Mouse (Mus musculus) limb, embryonic 14.5 days (tissue): ENCODE data around the gene Icam1. TPM values are rescaled to one million over a fixed set of nuclear protein-coding genes. Genes with fewer than 3 reads are reported as not detected.

ENCODE experiments used
- ATAC-seq: fragments of 200-750 bp; cut with Nextera tagmentation; 2 replicates; pipeline ENCODE4 v1.8.0; 2017; ENCODE audit warnings: low read depth, moderate number of reproducible peaks, moderate TSS enrichment; ENCODE audit not compliant: low FRiP score
- DNase-seq: peaks from one replicate; pipeline ENCODE4 v3.0.0-alpha.2; 2015; ENCODE audit warnings: low spot score
- H3K27ac ChIP-seq: fragments of 300-500 bp; sonication (generic); replicated peaks from 2 replicates; pipeline ENCODE4 v1.5.1; 2014; ENCODE audit warnings: low read depth, mild to moderate bottlenecking, low read length, moderate library complexity, mixed read lengths
- H3K27me3 ChIP-seq: fragments of 300-500 bp; sonication (generic); 2 replicates; pipeline ENCODE4 v1.6.1; 2014; ENCODE audit warnings: low read length, mixed read lengths; ENCODE audit not compliant: control insufficient read depth, insufficient read depth
- H3K36me3 ChIP-seq: fragments of 300-500 bp; sonication (generic); 2 replicates; pipeline ENCODE4 v1.6.1; 2014; ENCODE audit warnings: mild to moderate bottlenecking, low read length, moderate library complexity, mixed read lengths; ENCODE audit not compliant: control insufficient read depth, insufficient read depth
- H3K4me1 ChIP-seq: fragments of 300-500 bp; sonication (generic); 2 replicates; pipeline ENCODE4 v1.6.1; 2014; ENCODE audit warnings: antibody characterized with exemption, low read length, mixed read lengths; ENCODE audit not compliant: control insufficient read depth, insufficient read depth
- H3K4me2 ChIP-seq: fragments of 300-500 bp; sonication (generic); replicated peaks from 2 replicates; pipeline ENCODE4 v1.6.1; 2014; ENCODE audit warnings: low read depth, mild to moderate bottlenecking, low read length, moderate library complexity; ENCODE audit not compliant: severe bottlenecking
- H3K4me3 ChIP-seq: fragments of 300-500 bp; sonication (generic); replicated peaks from 2 replicates; pipeline ENCODE4 v1.5.1; 2014; ENCODE audit warnings: low read length
- H3K9ac ChIP-seq: fragments of 300-500 bp; sonication (generic); 2 replicates; pipeline ENCODE4 v1.6.1; 2014; ENCODE audit warnings: mild to moderate bottlenecking, low read depth, low read length, moderate library complexity; ENCODE audit not compliant: severe bottlenecking
- H3K9me3 ChIP-seq: fragments of 300-500 bp; sonication (generic); 2 replicates; pipeline ENCODE4 v1.6.1; 2016; ENCODE audit warnings: low read length; ENCODE audit not compliant: control insufficient read depth
- POLR2A ChIP-seq: fragments of 200-500 bp; IDR thresholded peaks from 2 replicates; pipeline ENCODE4 v1.8.0; 2012; ENCODE audit warnings: inconsistent platforms, mild to moderate bottlenecking, moderate library complexity, borderline replicate concordance; ENCODE audit not compliant: insufficient read depth, insufficient read length; ENCODE audit errors: extremely low read depth
- WGBS: fragments of 180-500 bp; shearing (Covaris S2); extraction: QIAGEN DNeasy Blood & Tissue Kit; methylation state at CpG from one replicate; pipeline ENCODE4 v1.1.7; 2014; 5-methylcytosine and 5-hydroxymethylcytosine counted together
- polyA plus RNA-seq, 2 experiments: library from polyadenylated mRNA; depleted of rRNA in 1 of 2; stranded (reverse) in 1 of 2; unstranded in 1 of 2; fragments of >200 nt; fragmentation: Nextera tagmentation in 1 of 2; extraction: Ambion mirVana in 1 of 2; gene quantifications; 2 replicates each; pipeline versions ENCODE4 v1.2.1 to v1.2.3; 2012 to 2014

Icam1 gene
- polyA plus RNA-seq, 2 experiments, result 15.5 to 18.3 TPM

- Histone ChIP-seq H3K36me3 (no peaks in the 10 kb centered on the region), H3K27me3 (no peaks in the 10 kb centered on the region), H3K9ac (no peak overlapping the region), H3K4me2 (no peak overlapping the region), H3K27ac (0 out of 2 replicates have a peak overlapping the region, but pooled peaks have one; percentile 20), H3K4me3 (no peak overlapping the region), H3K4me1 (peaks cover 23% of the 10 kb centered on the region), H3K9me3 (no peaks in the 10 kb centered on the region)
- 32% methylated on average over 5 of the region's 5 CpGs for WGBS
- DNase-seq (no peak), ATAC-seq (no peak)
- no peak for TF ChIP-seq POLR2A
Observed at GRCm38 (mm10) chr9:20983169-20983568, 32.6 kb upstream of the Icam1 start.

DNA sequence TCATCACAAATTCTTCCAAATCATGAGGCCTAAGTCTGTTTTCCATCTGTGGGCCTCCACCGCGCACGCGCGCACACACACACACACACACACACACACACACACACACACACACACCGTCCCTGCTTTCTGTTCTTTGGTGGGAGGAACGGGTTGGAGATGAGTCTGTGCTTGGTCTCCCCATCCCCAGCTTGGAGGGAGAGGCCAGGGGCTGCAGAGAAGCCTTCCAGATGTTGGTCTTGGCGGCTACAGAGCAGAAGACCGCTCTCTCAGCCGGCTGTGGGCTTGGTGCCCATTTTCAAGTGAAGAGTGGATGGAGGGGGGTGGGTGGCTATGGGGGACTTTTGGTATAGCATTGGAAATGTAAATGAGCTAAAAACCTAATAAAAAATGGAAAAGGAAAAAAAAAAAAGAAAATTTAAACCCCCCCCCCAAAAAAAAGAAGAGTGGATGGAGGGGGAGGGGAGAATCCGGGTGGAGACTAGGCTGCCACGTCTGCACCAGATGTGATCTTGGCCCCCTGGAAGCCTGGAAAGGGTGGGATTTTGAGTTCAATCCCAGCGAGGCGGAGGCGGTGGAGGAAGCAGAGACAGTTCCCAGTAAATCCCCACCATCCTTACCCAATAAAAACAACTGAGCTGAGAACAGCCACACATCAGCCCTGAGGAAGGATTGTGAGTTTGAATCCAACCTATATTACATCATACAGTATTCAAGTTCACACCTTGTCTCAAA is 28.7 kb upstream of the Icam1 start:
- Histone ChIP-seq H3K9me3 (no peaks in the 10 kb centered on the region), H3K4me2 (no peak overlapping the region), H3K4me1 (peaks cover 32% of the 10 kb centered on the region), H3K4me3 (no peak overlapping the region), H3K27ac (peak overlapping the region; percentile 71), H3K36me3 (no peaks in the 10 kb centered on the region), H3K27me3 (no peaks in the 10 kb centered on the region), H3K9ac (no peak overlapping the region; the same call in 1 of the 2 replicates)
- 31% methylated on average over 15 of the region's 15 CpGs for WGBS
- peak; percentile 85 for ATAC-seq
- no peak for TF ChIP-seq POLR2A
- DNase-seq, result peak; percentile 84

DNA sequence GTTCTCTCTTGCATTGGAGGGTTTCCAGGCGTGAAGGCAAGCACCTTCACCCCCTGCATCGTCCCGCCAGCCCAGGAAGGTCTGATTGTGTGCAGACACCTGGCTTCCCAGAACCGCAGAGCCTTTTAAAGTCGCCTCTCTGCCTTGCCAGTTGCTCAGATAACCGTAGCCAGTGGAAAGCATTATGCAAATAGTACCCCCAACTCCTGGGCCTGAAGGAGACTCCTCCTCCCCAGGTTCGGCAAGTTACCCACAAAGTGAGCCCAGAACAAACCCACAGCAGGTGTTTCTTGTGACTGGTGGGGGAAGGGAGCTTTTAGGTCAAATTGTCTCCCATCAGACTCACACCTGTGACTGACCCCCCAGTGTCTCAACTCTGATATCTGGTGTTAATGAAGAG is 27.8 kb upstream of the Icam1 start:
- WGBS, result 11% methylated on average over 7 of the region's 7 CpGs
- H3K9me3 ChIP-seq, result no peaks in the 10 kb centered on the region
- no peak overlapping the region for H3K4me3 ChIP-seq
- H3K27ac ChIP-seq, result peak overlapping the region; percentile 71
- TF ChIP-seq POLR2A, result no peak
- H3K4me2 ChIP-seq, result no peak overlapping the region
- H3K27me3 ChIP-seq, result no peaks in the 10 kb centered on the region
- DNase-seq, result no peak
- H3K9ac ChIP-seq, result no peak overlapping the region
- peaks cover 32% of the 10 kb centered on the region for H3K4me1 ChIP-seq
- no peaks in the 10 kb centered on the region for H3K36me3 ChIP-seq
- ATAC-seq, result no peak

- peaks cover 31% of the 10 kb centered on the region for H3K4me1 ChIP-seq
- peak overlapping the region; percentile 61 for H3K27ac ChIP-seq
- H3K4me2 ChIP-seq, result peak overlapping the region; percentile 22; the same call in 1 of the 2 replicates
- DNase-seq, result peak; percentile 86
- no peak for TF ChIP-seq POLR2A
- H3K9me3 ChIP-seq, result no peaks in the 10 kb centered on the region
- peak overlapping the region; percentile 28; the same call in 1 of the 2 replicates for H3K9ac ChIP-seq
- H3K4me3 ChIP-seq, result 0 out of 2 replicates have a peak overlapping the region, but pooled peaks have one; percentile 6
- H3K36me3 ChIP-seq, result no peaks in the 10 kb centered on the region
- 4% methylated on average over 10 of the region's 10 CpGs for WGBS
- peak; percentile 38; the same call in 1 of the 2 replicates for ATAC-seq
- no peaks in the 10 kb centered on the region for H3K27me3 ChIP-seq
Observed at GRCm38 (mm10) chr9:20990861-20991260, 24.9 kb upstream of the Icam1 start.

- DNase-seq (no peak), ATAC-seq (no peak)
- no peak overlapping the region for H3K4me2 ChIP-seq
- H3K27ac ChIP-seq, result 0 out of 2 replicates have a peak overlapping the region, but pooled peaks have one; percentile 61
- H3K4me1 ChIP-seq, result peaks cover 24% of the 10 kb centered on the region
- no peaks in the 10 kb centered on the region for H3K36me3 ChIP-seq
- 93% methylated on average over 4 of the region's 4 CpGs for WGBS
- H3K27me3 ChIP-seq, result no peaks in the 10 kb centered on the region
- H3K9ac ChIP-seq, result no peak overlapping the region
- no peak for TF ChIP-seq POLR2A
- no peaks in the 10 kb centered on the region for H3K9me3 ChIP-seq
- H3K4me3 ChIP-seq, result no peak overlapping the region
Observed at GRCm38 (mm10) chr9:20991587-20991986, 24.2 kb upstream of the Icam1 start.
